Mouse (Mus musculus) neural tube, embryonic 12.5 days (tissue): Measurements from ENCODE around the gene Dck. TPM values are rescaled to one million over a fixed set of nuclear protein-coding genes. Genes with fewer than 3 reads are reported as not detected.
"Not testable (repeated sequence)": the region's sequence is repeated elsewhere in the genome, so short reads cannot be mapped to it uniquely, and the experiment has no call there.

ENCODE experiments used
- ATAC-seq: fragments of 200-750 bp; cut with Nextera tagmentation; 2 replicates; pipeline ENCODE4 v1.8.0; 2017; ENCODE audit warnings: low read depth, mild to moderate bottlenecking, moderate TSS enrichment, moderate library complexity; ENCODE audit not compliant: low FRiP score
- H3K27ac ChIP-seq: fragments of 300-500 bp; sonication (generic); 2 replicates; pipeline ENCODE4 v1.5.1; 2016
- H3K27me3 ChIP-seq: fragments of 300-500 bp; sonication (generic); replicated peaks from 2 replicates; pipeline ENCODE4 v1.6.1; 2016; ENCODE audit warnings: mild to moderate bottlenecking
- H3K36me3 ChIP-seq: fragments of 300-500 bp; sonication (generic); 2 replicates; pipeline ENCODE4 v1.6.1; 2016; ENCODE audit warnings: mild to moderate bottlenecking
- H3K4me1 ChIP-seq: fragments of 300-500 bp; sonication (generic); 2 replicates; pipeline ENCODE4 v1.6.1; 2016
- H3K4me2 ChIP-seq: fragments of 300-500 bp; sonication (generic); replicated peaks from 2 replicates; pipeline ENCODE4 v1.6.1; 2016; ENCODE audit warnings: mild to moderate bottlenecking
- H3K4me3 ChIP-seq: fragments of 300-500 bp; sonication (generic); 2 replicates; pipeline ENCODE4 v1.5.1; 2016
- H3K9ac ChIP-seq: fragments of 300-500 bp; sonication (generic); 2 replicates; pipeline ENCODE4 v1.6.1; 2016; ENCODE audit warnings: mild to moderate bottlenecking
- H3K9me3 ChIP-seq: fragments of 300-500 bp; sonication (generic); 2 replicates; pipeline ENCODE4 v1.6.1; 2016; ENCODE audit warnings: mild to moderate bottlenecking
- WGBS: fragments of 180-500 bp; shearing (Covaris S2); methylation state at CpG from one replicate; pipeline ENCODE4 v1.1.7; 2016; 5-methylcytosine and 5-hydroxymethylcytosine counted together
- polyA plus RNA-seq: library from polyadenylated mRNA; unstranded; fragments of >200 nt; fragmentation: Nextera tagmentation; extraction: Ambion mirVana; gene quantifications from 2 replicates; pipeline ENCODE4 v1.2.1, GENCODE M21; 2016

Dck gene
- 95.3 and 97.4 TPM in 2 replicates for polyA plus RNA-seq

GRCm38 (mm10) chr5:88764987-88765481, at the start of gene Dck:
Gene Dck (plus strand): TSS chr5:88764996.
- H3K27me3 ChIP-seq: no peaks in the 10 kb centered on the region
- peak within 1 kb of the TSS; percentile 68 for H3K4me3 ChIP-seq
- ATAC-seq: peak; percentile 100
- peak within 1 kb of the TSS; percentile 62 for H3K4me2 ChIP-seq
- H3K9me3 ChIP-seq: no peaks in the 10 kb centered on the region
- WGBS: 1% methylated on average over 51 of the region's 51 CpGs
- peaks cover 19% of the 10 kb centered on the region; the same call in 1 of the 2 replicates for H3K4me1 ChIP-seq
- peak within 1 kb of the TSS; percentile 82 for H3K27ac ChIP-seq
- peaks cover 4% of the 10 kb centered on the region; the same call in 1 of the 2 replicates for H3K36me3 ChIP-seq
- H3K9ac ChIP-seq: peak within 1 kb of the TSS; percentile 80

- Histone ChIP-seq H3K27me3 (no peaks in the 10 kb centered on the region), H3K9ac (no peak overlapping the region), H3K36me3 (no peaks in the 10 kb centered on the region), H3K4me3 (no peak overlapping the region), H3K27ac (no peak overlapping the region), H3K9me3 (no peaks in the 10 kb centered on the region), H3K4me2 (no peak overlapping the region), H3K4me1 (peaks cover 5% of the 10 kb centered on the region)
- no peak for ATAC-seq
- WGBS: 77% methylated on average over 2 of the region's 2 CpGs
Observed at GRCm38 (mm10) chr5:88716983-88717382, 47.8 kb upstream of the Dck start.

DNA sequence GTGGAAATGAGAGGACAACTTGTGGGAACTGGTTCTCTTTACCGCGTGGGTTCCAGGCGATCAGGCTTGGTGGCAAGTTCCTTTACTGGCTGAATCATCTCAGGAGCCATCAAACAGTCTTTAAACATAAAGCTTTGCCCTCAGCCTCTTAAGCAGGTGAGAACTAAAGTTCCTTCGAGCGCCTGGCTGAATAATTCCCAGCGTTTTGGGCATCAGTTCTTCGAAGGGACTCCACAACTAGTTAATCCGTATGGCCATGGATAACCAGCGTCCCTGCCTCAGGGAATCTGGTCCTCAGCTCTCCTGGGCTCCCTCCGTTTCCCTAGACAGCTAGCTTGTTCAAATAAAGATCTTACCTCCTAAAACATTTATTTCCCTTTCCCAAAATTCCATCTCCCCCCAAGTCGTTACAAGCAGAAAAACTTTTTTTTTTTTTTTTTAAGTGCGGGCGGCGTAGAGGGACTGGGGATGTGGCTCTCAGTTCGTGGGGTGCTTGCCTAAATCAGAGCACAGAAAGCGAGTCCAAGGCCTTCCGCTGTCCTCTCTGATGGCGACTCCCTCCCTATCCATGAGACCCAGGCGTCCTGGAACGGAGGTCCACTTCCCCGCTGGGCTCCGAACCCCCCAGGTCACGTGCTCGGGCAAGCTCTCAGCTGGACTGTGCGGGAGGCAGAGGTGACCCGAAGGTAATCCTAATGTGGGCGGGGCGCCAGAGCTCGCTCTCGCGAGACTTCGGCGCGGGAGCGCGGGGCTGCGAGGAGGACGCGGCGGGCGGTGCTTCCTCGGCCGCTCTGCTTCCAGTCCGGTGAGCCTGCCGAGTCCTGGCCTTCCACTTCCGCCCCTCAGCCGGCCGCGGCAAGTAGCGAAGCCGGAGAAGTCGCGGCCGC, 44.4 kb upstream of the Dck start, which contains the start of gene Mob1b:
Gene Mob1b, plus strand, starts transcription at position 740 of the 887 bp plus-strand sequence.
- H3K4me1 ChIP-seq: peaks cover 22% of the 10 kb centered on the region
- 1% methylated on average over 54 of the region's 54 CpGs for WGBS

DNA sequence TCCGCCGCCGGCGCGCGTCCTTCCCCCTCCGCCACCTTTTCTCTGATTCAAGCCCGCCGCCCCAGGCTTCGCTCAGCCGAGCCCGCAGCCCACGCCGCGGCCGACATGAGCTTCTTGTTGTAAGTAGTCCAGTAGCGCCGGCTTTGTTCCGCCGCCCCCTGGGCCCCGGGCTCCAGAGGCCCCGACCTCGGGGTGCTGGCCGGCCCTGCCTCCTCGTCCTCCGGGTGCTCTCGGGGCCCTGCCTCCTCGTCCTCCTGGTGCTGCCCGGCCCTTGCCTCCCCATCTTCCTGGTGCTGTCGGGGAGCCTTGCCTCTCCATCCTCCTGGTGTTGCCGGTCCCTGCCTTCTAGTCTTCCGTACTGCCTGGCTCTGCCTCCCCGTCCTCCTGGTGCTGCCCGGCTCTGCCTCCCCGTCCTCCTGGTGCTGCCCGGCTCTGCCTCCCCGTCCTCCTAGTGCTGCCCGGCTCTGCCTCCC, 43.8 kb upstream of the Dck start:
- Histone ChIP-seq H3K4me3 (peak overlapping the region; percentile 99), H3K4me2 (peak overlapping the region; percentile 96), H3K9ac (peak overlapping the region; percentile 96), H3K4me1 (peaks cover 22% of the 10 kb centered on the region), H3K36me3 (no peaks in the 10 kb centered on the region), H3K27ac (peak overlapping the region; percentile 83), H3K9me3 (no peaks in the 10 kb centered on the region), H3K27me3 (no peaks in the 10 kb centered on the region)
- ATAC-seq: peak; percentile 75
- under 1% methylated on average over 36 of the region's 38 CpGs for WGBS

More for the DNA sequence above, 44.4 kb upstream of the Dck start, which contains the start of gene Mob1b:
- Histone ChIP-seq H3K4me2 (peak within 1 kb of the TSS; percentile 96), H3K27ac (peak within 1 kb of the TSS; percentile 83), H3K9ac (peak within 1 kb of the TSS; percentile 96), H3K27me3 (no peaks in the 10 kb centered on the region), H3K4me3 (peak within 1 kb of the TSS; percentile 99), H3K9me3 (no peaks in the 10 kb centered on the region), H3K36me3 (no peaks in the 10 kb centered on the region)
- peak; percentile 98 for ATAC-seq

DNA sequence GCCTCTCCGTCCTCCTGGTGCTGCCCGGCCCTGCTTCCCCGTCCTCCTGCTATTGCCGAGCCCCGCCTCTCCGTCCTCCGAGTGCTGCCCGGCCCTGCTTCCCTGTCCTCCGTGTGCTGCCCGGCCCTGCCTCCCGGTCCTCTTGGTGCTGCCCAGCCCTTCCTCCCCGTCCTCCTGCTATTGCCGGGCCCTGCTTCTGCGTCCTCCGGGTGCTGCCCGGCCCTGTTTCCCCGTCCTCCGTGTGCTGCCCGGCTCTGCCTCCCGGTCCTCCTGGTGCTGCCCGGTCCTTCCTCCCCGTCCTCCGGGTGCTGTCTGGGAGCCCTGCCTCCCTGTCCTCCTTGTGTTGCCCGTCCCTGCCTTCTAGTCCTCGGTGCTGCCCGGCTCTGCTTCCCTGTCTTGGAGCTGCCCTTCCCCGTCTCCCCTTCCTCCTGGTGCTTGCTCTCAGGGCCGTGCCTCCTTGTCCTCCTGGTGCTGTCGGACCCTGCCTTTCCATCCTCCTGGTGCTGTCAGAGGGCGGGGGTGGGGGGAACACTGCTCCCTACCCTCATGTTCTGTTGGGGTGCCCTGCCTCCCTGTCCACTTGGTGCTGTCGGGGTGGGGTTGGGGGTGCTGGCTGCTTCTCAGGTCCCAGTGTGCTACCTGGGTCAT, 43.1 kb upstream of the Dck start:
- WGBS: 2% methylated on average over 31 of the region's 31 CpGs
- peak overlapping the region; percentile 96 for H3K4me2 ChIP-seq
- peak overlapping the region; percentile 83; the same call in 1 of the 2 replicates for H3K27ac ChIP-seq
- H3K9me3 ChIP-seq: no peaks in the 10 kb centered on the region
- H3K9ac ChIP-seq: peak overlapping the region; percentile 96
- peak overlapping the region; percentile 99 for H3K4me3 ChIP-seq
- peaks cover 22% of the 10 kb centered on the region for H3K4me1 ChIP-seq
- ATAC-seq: peak; percentile 39
- no peaks in the 10 kb centered on the region for H3K36me3 ChIP-seq
- no peaks in the 10 kb centered on the region for H3K27me3 ChIP-seq

GRCm38 (mm10) chr5:88722213-88722600, 42.6 kb upstream of the Dck start:
- Histone ChIP-seq H3K4me1 (peaks cover 22% of the 10 kb centered on the region), H3K36me3 (no peaks in the 10 kb centered on the region), H3K27me3 (no peaks in the 10 kb centered on the region), H3K4me2 (peak overlapping the region; percentile 96), H3K9me3 (no peaks in the 10 kb centered on the region), H3K4me3 (peak overlapping the region; percentile 99), H3K9ac (peak overlapping the region; percentile 96), H3K27ac (no peak overlapping the region)
- ATAC-seq: no peak
- 33% methylated on average over 4 of the region's 4 CpGs for WGBS

DNA sequence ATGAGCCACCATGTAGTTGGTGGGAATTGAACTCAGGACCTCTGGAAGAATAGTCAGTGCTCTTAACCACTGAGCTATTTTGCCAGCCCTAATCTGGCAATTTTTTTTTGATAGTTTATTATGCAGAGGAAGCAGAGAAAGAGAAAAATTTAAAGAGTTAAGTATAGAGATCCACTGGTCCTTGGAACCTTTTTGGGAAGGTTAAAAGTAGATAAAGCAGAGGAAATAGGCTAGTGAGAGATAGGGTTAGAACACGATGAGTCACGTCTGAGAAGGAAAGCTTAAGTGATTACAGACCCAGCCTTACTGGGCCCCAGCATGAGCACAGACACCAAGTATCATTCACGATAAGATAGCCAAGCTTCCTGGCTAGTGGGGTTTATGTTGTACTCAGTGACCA, 40.8 kb upstream of the Dck start:
- Histone ChIP-seq H3K4me1 (peaks cover 22% of the 10 kb centered on the region), H3K27me3 (no peaks in the 10 kb centered on the region), H3K27ac (no peak overlapping the region), H3K9ac (no peak overlapping the region), H3K36me3 (no peaks in the 10 kb centered on the region), H3K9me3 (no peaks in the 10 kb centered on the region), H3K4me2 (no peak overlapping the region), H3K4me3 (no peak overlapping the region)
- ATAC-seq: no peak
- WGBS: 80% methylated on average over 3 of the region's 3 CpGs

GRCm38 (mm10) chr5:88727593-88728144, 37.1 kb upstream of the Dck start:
- no peak for ATAC-seq
- WGBS: 86% methylated on average over 3 of the region's 3 CpGs
- no peak overlapping the region for H3K4me3 ChIP-seq
- H3K27me3 ChIP-seq: no peaks in the 10 kb centered on the region
- H3K27ac ChIP-seq: no peak overlapping the region
- H3K9me3 ChIP-seq: no peaks in the 10 kb centered on the region
- H3K4me2 ChIP-seq: no peak overlapping the region
- no peak overlapping the region for H3K9ac ChIP-seq
- H3K4me1 ChIP-seq: peaks cover 10% of the 10 kb centered on the region
- H3K36me3 ChIP-seq: no peaks in the 10 kb centered on the region

GRCm38 (mm10) chr5:88734786-88735185, 30.0 kb upstream of the Dck start:
- no peaks in the 10 kb centered on the region for H3K27me3 ChIP-seq
- H3K4me3 ChIP-seq: no peak overlapping the region
- H3K27ac ChIP-seq: no peak overlapping the region
- H3K9me3 ChIP-seq: no peaks in the 10 kb centered on the region
- no peak overlapping the region for H3K9ac ChIP-seq
- no peak overlapping the region for H3K4me2 ChIP-seq
- H3K36me3 ChIP-seq: no peaks in the 10 kb centered on the region
- H3K4me1 ChIP-seq: no peaks in the 10 kb centered on the region
- 95% methylated on average over 2 of the region's 2 CpGs for WGBS
- ATAC-seq: no peak

DNA sequence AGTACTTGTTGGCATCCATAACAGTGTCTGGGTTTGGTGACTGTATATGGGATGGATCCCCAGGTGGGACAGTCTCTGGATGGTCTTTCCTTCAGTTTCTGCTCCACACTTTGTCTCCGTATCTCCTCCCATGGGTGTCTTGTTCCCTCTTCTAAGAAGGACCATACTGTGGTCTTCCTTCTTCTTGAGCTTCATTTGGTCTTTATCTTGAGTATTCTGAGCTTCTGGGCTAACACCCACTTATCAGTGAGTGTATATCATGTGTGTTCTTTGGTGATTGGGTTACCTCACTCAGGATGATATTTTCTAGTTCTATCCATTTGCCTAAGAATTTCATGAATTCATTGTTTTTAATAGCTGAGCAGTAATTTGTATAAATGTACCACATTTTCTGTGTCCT, 23.7 kb upstream of the Dck start:
- not testable (repeated sequence) for H3K4me1 ChIP-seq, H3K4me3 ChIP-seq, H3K27ac ChIP-seq, H3K9me3 ChIP-seq, H3K4me2 ChIP-seq, ATAC-seq, H3K9ac ChIP-seq, H3K27me3 ChIP-seq, H3K36me3 ChIP-seq
- 91% methylated on average over 1 of the region's 1 CpGs for WGBS

GRCm38 (mm10) chr5:88747774-88748173, 17.0 kb upstream of the Dck start:
- no peak for ATAC-seq
- Histone ChIP-seq H3K36me3 (peaks cover 3% of the 10 kb centered on the region), H3K27ac (no peak overlapping the region), H3K9me3 (no peaks in the 10 kb centered on the region), H3K9ac (no peak overlapping the region), H3K4me1 (no peaks in the 10 kb centered on the region), H3K4me2 (no peak overlapping the region), H3K27me3 (no peaks in the 10 kb centered on the region), H3K4me3 (no peak overlapping the region)
- WGBS: 94% methylated on average over 1 of the region's 1 CpGs

GRCm38 (mm10) chr5:88753199-88753598, 11.6 kb upstream of the Dck start:
- Histone ChIP-seq H3K9ac (no peak overlapping the region), H3K27me3 (no peaks in the 10 kb centered on the region), H3K9me3 (no peaks in the 10 kb centered on the region), H3K4me1 (no peaks in the 10 kb centered on the region), H3K27ac (no peak overlapping the region), H3K36me3 (peaks cover 7% of the 10 kb centered on the region; the same call in 1 of the 2 replicates), H3K4me3 (no peak overlapping the region), H3K4me2 (no peak overlapping the region)
- no peak for ATAC-seq
- 90% methylated on average over 4 of the region's 4 CpGs for WGBS
